Mouse (Mus musculus) cortical plate, adult 2 months (tissue): Measurements from ENCODE around the gene Rhbdf2.

Experiments used
- CTCF ChIP-seq: fragments of 200-500 bp; IDR thresholded peaks from 2 replicates; pipeline ENCODE4 v1.5.1; 2011; ENCODE audit warnings: mild to moderate bottlenecking, control low read depth, low read length; ENCODE audit not compliant: insufficient read depth; ENCODE audit errors: extremely low read depth
- POLR2A ChIP-seq: fragments of 200-500 bp; IDR thresholded peaks from 2 replicates; pipeline ENCODE4 v1.6.1; 2011; ENCODE audit warnings: mild to moderate bottlenecking, low read length, control low read depth; ENCODE audit not compliant: insufficient read depth; ENCODE audit errors: extremely low read depth

- no peak for TF ChIP-seq CTCF
- no peak for TF ChIP-seq POLR2A
Measured at GRCm38 (mm10) chr11:116565283-116566041, 61.4 kb downstream of the Rhbdf2 start.
